Mouse (Mus musculus): ENCODE results near the gene Chpf.

DNA sequence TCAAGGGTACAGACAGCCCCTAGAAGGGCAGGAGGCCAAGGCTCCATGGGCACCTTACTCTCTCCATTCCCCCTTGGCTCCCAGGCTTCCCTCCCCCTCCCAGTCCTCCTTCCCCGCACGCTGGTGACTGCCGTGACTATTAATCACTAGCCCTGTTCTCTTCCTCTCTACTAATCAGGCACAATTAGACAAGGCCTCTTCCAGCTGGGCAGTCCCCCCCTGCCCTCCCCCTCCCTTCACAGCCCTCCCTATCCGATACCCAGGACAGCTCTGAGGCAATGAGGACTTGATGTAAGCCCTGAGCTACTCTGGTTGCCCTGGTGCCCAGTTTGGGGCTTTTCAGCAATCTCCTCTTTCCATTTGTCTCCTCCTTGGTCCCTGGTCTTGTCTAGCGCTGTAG, 23.2 kb downstream of the Chpf start:
- no peak for TF ChIP-seq CTCF (IDR thresholded peaks at IDR 0.05)
- TF ChIP-seq POLR2A (IDR thresholded peaks at IDR 0.05; ENCODE audit: insufficient read depth, low read depth, low read length): no peak
